Mouse (Mus musculus): Measurements from ENCODE around the gene Atg9b. TPM values are rescaled to one million over a fixed set of nuclear protein-coding genes. Genes with fewer than 3 reads are reported as not detected.
"Not testable (repeated sequence)": the region's sequence is repeated elsewhere in the genome, so short reads cannot be mapped to it uniquely, and the experiment has no call there.

Gene Atg9b
- polyA plus RNA-seq, 1 experiment = 4.2 TPM

GRCm38 (mm10) chr5:24408651-24409050 lies 16.7 kb upstream of the Atg9b start:
- no peak for TF ChIP-seq GATA1 (IDR thresholded peaks at IDR 0.05; ENCODE audit: borderline replicate concordance, low read length)
- no peak for TF ChIP-seq FLI1 (IDR thresholded peaks at IDR 0.05; ENCODE audit: low read length)
- Histone ChIP-seq H3K4me3 (replicated peaks) (no peak overlapping the region), H3K27me3 (replicated peaks) (peaks cover 85% of the 10 kb centered on the region), H3K4me1 (peaks cover 46% of the 10 kb centered on the region), H3K36me3 (replicated peaks; ENCODE audit: low read length) (peaks cover 62% of the 10 kb centered on the region), H3K9me3 (no peaks in the 10 kb centered on the region)

DNA sequence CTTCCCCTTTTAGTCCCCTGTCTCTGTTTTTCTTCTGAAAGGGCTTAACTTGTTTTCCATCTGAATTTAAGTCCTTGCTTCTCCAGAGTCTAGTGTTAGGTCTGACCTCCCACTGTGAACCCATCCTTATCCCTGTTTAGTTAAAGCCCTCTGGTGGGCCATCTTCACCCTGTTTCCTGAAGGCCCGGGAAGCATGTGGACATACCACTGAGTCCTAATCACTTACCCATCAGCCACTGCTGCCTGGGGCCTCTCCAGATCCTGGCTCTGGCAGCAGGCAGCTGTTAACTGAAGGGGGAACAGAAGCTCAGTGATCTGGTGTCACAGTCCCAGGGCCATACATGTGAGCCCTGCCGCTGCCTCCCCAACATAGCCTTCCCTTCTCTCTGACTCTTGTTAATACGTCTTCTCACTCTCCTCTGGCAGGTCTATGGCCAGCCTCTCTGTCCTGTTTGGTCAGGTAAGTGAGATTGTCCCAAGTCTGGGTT lies 13.5 kb upstream of the Atg9b start:
- H3K4me3 ChIP-seq (replicated peaks) = no peak overlapping the region
- H3K27me3 ChIP-seq (replicated peaks) = peaks cover 71% of the 10 kb centered on the region
- peaks cover 88% of the 10 kb centered on the region for H3K36me3 ChIP-seq (replicated peaks; ENCODE audit: low read length)
- no peaks in the 10 kb centered on the region for H3K9me3 ChIP-seq
- H3K4me1 ChIP-seq = peaks cover 28% of the 10 kb centered on the region
- TF ChIP-seq FLI1 (IDR thresholded peaks at IDR 0.05; ENCODE audit: low read length) (no peak), GATA1 (IDR thresholded peaks at IDR 0.05; ENCODE audit: borderline replicate concordance, low read length) (no peak)

DNA sequence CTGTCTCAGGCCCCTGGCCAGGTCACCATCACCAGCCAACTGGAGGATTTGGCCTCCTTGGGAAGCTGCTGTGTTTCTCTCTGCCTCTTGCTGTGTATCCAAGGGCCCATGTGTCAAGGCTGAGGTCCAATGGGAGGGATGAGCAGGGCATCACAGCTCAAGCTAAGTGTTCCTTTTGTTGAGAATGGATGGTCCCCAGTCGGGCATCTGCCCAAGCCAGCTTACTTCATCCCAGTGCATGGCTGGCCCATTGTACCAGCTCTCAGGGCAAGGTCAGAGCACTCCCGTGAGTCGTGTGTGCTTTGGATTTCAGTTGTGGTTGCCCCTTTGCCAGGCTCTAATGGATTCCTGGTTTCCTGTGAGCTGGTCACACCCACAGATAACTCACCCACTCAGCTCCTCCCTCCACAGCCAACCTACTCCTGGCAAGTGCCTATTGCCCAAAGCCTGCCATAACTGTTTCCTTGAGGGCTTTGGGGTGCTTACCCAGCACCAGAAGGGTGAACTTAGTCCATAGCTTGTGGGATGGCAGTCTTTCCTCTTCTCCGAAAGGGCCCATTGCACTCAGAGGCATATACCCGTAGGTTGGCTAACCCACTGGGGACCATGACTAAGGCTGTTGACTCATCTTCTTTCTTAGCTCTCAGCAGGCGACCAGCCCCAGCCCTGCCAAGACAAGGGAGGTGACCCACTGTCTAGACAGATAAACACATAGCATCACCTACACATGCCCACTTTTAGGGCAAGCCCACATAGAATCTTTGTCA lies 12.8 kb upstream of the Atg9b start:
- Histone ChIP-seq H3K4me3 (replicated peaks) (no peak overlapping the region), H3K4me1 (peaks cover 28% of the 10 kb centered on the region), H3K9me3 (no peaks in the 10 kb centered on the region), H3K27me3 (replicated peaks) (peaks cover 70% of the 10 kb centered on the region), H3K36me3 (replicated peaks; ENCODE audit: low read length) (peaks cover 92% of the 10 kb centered on the region)
- TF ChIP-seq FLI1 (IDR thresholded peaks at IDR 0.05; ENCODE audit: low read length) (no peak), GATA1 (IDR thresholded peaks at IDR 0.05; ENCODE audit: borderline replicate concordance, low read length) (no peak)

DNA sequence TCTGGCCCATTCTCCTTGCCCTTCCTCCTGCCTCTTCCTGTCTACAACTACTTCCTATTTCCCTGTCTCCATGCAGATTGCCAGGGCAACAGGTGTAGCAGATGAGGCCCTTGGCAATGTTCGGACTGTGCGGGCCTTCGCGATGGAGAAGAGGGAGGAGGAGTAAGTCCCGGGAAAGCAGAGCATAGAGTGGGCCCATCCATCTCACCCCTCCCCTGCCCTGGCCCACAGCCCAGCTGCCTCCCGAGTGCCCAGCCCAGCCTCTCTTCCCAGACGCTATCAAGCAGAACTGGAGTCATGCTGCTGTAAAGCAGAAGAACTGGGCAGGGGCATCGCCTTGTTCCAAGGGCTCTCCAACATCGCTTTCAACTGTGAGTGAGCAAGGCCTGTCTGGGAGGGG lies 10.0 kb upstream of the Atg9b start:
- TF ChIP-seq FLI1 (IDR thresholded peaks at IDR 0.05; ENCODE audit: low read length) = no peak
- no peak for TF ChIP-seq GATA1 (IDR thresholded peaks at IDR 0.05; ENCODE audit: borderline replicate concordance, low read length)
- Histone ChIP-seq H3K4me1 (peaks cover 37% of the 10 kb centered on the region), H3K9me3 (no peaks in the 10 kb centered on the region), H3K27me3 (replicated peaks) (peaks cover 45% of the 10 kb centered on the region), H3K4me3 (replicated peaks) (no peak overlapping the region), H3K36me3 (replicated peaks; ENCODE audit: low read length) (peaks cover 65% of the 10 kb centered on the region)

DNA sequence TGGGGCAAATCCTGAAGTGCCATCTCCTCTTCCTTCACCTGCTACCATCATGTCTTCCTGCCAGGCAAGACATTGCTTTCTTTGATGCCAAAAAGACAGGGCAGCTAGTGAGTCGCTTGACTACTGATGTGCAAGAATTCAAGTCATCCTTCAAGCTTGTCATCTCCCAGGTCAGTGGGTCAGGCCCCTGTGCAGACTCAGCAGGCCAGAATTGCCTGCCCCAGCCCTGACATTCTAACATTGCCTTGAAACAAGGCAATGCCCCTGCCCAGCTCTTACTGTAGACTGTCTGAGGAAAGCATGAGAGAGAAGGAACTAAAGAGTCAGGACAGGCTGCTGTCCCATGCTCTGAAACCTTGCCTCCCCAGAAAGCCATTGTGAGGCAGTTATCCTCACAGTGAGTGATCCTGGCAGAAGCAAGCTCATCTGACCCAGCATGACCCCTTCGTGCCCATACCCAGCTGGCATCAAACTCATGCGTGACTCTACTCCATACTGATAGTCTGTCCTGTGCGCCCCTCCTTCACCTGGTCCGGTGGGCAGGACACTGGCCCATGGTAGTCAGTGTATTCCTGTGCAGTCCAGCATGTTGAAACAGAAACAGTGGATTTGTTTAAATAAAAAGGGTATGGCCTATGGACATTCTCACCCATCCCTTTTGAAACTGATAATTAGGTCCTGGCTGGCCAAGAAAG lies 9.1 kb upstream of the Atg9b start:
- TF ChIP-seq GATA1 (IDR thresholded peaks at IDR 0.05; ENCODE audit: borderline replicate concordance, low read length) = no peak
- no peak for TF ChIP-seq FLI1 (IDR thresholded peaks at IDR 0.05; ENCODE audit: low read length)
- H3K36me3 ChIP-seq (replicated peaks; ENCODE audit: low read length) = peaks cover 56% of the 10 kb centered on the region
- H3K27me3 ChIP-seq (replicated peaks) = peaks cover 36% of the 10 kb centered on the region
- H3K4me1 ChIP-seq = peaks cover 33% of the 10 kb centered on the region
- no peak overlapping the region for H3K4me3 ChIP-seq (replicated peaks)
- H3K9me3 ChIP-seq = no peaks in the 10 kb centered on the region

DNA sequence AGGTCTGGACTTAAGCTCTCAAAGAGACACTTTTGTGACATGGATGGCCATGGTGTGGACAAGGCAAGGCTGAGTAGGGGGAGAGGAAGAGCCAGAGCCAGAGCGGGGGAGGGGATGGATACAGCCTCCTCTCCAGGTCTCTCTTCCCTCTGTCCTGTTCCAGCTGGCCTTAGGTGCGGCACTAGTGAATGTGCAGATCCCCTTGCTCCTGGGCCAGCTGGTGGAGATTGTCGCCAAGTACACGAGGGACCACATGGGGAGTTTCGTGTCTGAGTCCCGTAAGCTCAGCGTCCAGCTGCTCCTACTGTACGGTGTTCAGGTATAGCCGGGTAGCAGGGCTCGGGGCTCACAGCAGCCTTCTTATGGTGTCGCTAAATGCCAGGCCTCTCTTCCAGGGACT lies 8.4 kb upstream of the Atg9b start:
- Histone ChIP-seq H3K4me3 (replicated peaks) (no peak overlapping the region), H3K9me3 (no peaks in the 10 kb centered on the region), H3K27me3 (replicated peaks) (peaks cover 32% of the 10 kb centered on the region), H3K4me1 (peaks cover 26% of the 10 kb centered on the region), H3K36me3 (replicated peaks; ENCODE audit: low read length) (peaks cover 49% of the 10 kb centered on the region)
- no peak for TF ChIP-seq GATA1 (IDR thresholded peaks at IDR 0.05; ENCODE audit: borderline replicate concordance, low read length)

DNA sequence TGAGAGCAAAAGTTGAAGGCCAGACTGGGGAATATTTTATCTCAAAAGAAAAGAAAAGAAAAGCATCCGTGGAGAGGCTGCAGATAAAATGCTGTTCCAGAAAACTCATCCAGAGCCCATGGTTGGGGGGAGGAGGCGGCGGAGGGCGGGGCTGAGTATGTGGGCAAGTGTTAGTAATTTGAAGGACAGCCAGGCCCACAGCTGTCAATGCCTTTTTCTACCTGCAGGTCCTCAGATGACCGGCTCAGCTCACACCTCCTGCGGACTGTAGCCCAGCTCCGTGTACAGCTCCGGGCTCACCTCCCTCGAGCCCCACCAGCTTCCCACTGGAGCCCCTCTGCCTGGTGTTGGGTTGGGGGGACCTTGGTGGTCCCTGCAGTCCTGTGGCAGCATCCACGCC lies 7.7 kb upstream of the Atg9b start:
- Histone ChIP-seq H3K4me3 (replicated peaks) (no peak overlapping the region), H3K9me3 (no peaks in the 10 kb centered on the region), H3K36me3 (replicated peaks; ENCODE audit: low read length) (peaks cover 49% of the 10 kb centered on the region), H3K4me1 (peaks cover 23% of the 10 kb centered on the region), H3K27me3 (replicated peaks) (peaks cover 32% of the 10 kb centered on the region)
- TF ChIP-seq FLI1 (IDR thresholded peaks at IDR 0.05; ENCODE audit: low read length) (no peak), GATA1 (IDR thresholded peaks at IDR 0.05; ENCODE audit: borderline replicate concordance, low read length) (no peak)

DNA sequence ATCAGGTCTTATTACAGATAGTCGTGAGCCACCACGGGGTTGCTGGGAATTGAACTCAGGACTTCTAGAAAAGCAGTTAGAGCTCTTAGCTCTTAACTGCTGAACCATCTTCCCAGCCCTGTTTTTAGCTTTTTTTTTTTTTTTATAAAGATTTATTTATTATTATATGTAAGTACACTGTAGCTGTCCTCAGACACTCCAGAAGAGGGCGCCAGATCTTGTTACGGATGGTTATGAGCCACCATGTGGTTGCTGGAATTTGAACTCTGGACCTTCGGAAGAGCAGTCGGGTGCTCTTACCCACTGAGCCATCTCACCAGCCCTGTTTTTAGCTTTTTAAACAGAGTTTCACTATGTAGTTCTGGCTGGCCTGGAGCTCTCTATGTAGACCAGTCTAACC lies 4.3 kb upstream of the Atg9b start:
- H3K27me3 ChIP-seq (replicated peaks) = peaks cover 15% of the 10 kb centered on the region
- peaks cover 16% of the 10 kb centered on the region for H3K36me3 ChIP-seq (replicated peaks; ENCODE audit: low read length)
- H3K4me3 ChIP-seq (replicated peaks) = not testable (repeated sequence)

DNA sequence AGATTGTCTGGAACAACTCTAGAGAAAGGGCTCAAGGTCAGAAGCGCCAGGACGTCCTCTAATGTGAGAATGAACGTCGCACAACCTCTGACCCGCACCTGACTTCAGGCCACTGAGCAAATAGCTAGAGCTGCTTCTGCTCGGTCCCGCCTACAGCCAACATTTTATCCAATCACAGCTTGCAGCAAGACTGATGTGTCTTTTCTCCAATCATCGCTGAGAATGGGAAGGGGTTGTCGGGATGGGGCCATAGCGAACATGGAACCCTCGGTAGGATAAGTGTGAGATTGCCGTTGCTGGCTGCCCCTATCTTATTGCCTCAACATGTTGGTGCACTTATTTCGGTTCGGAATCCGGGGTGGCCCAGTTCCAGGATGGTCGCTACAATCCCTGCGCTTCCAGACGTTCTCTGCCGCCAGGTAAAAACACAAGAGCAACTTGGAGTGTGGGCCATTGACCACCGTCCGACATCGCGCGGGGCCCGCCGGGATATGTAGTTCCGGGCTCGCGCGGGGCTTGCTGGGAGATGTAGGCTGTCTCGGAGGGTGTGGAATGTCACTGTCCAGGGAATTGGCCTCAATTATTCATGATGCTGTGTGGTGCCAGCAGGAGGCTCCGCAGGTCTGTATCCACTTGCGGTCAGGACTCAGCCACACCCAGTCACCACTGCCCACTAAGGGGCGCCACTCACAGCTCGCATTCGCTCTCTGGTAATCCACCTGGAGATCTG lies 2.4 kb upstream of the Atg9b start:
- Histone ChIP-seq H3K36me3 (replicated peaks; ENCODE audit: low read length) (no peaks in the 10 kb centered on the region), H3K4me3 (replicated peaks) (peak overlapping the region; percentile 94), H3K27me3 (replicated peaks) (peaks cover 3% of the 10 kb centered on the region), H3K4me1 (peaks cover 51% of the 10 kb centered on the region), H3K9me3 (no peaks in the 10 kb centered on the region)
- TF ChIP-seq GATA1 (IDR thresholded peaks at IDR 0.05; ENCODE audit: borderline replicate concordance, low read length) (no peak), FLI1 (IDR thresholded peaks at IDR 0.05; ENCODE audit: low read length) (no peak)

More for the DNA sequence above, 4.3 kb upstream of the Atg9b start:
- H3K4me1 ChIP-seq = peaks cover 38% of the 10 kb centered on the region
- not testable (repeated sequence) for H3K9me3 ChIP-seq
